Mouse (Mus musculus): ENCODE data around the gene A4gnt. TPM values are rescaled to one million over a fixed set of nuclear protein-coding genes. Genes with fewer than 3 reads are reported as not detected.

The A4gnt gene
- polyA plus RNA-seq, 1 experiment from 2014 or later = not detected

Other genes with a start within 250 kb of the A4gnt start
- 16.6 and 21.9 TPM in 2 replicates for gene Mras, start 175.1 kb upstream of the A4gnt start, polyA plus RNA-seq (2016; fragmentation: Nextera tagmentation; extraction: Ambion mirVana)
- not detected in 2 replicates for gene Nme9, start 161.0 kb upstream of the A4gnt start, polyA plus RNA-seq (2016; fragmentation: Nextera tagmentation; extraction: Ambion mirVana)
- 22.4 and 22.5 TPM in 2 replicates for gene Armc8, start 43.6 kb upstream of the A4gnt start, polyA plus RNA-seq (2016; fragmentation: Nextera tagmentation; extraction: Ambion mirVana)
- gene Dbr1, start 36.7 kb upstream of the A4gnt start, polyA plus RNA-seq (2016; fragmentation: Nextera tagmentation; extraction: Ambion mirVana) = 32.7 and 34.1 TPM in 2 replicates
- gene Dzip1l, start 17.0 kb downstream of the A4gnt start, polyA plus RNA-seq (2016; fragmentation: Nextera tagmentation; extraction: Ambion mirVana) = 26.7 and 27.7 TPM in 2 replicates
- not detected in 2 replicates for gene Cldn18, start 104.8 kb downstream of the A4gnt start, polyA plus RNA-seq (2016; fragmentation: Nextera tagmentation; extraction: Ambion mirVana)

All from limb, embryonic 12.5 days (tissue).